Mouse (Mus musculus): ENCODE results near the gene Alpi.

Alpi gene

GRCm38 (mm10) chr1:87101411-87101810, at the start of gene Alpi:
Gene Alpi (minus strand): TSS chr1:87101606.
- no peak for DNase-seq (ENCODE audit: low read depth)

GRCm38 (mm10) chr1:87149422-87149821, 48.0 kb upstream of the Alpi start:
- DNase-seq (ENCODE audit: low read depth), result no peak

GRCm38 (mm10) chr1:87143141-87143540, 41.7 kb upstream of the Alpi start:
- no peak for DNase-seq (ENCODE audit: low read depth)

- no peak for DNase-seq (ENCODE audit: low read depth)
These were observed 41.0 kb upstream of the Alpi start for GRCm38 (mm10) chr1:87142456-87142855.

GRCm38 (mm10) chr1:87141550-87141949, 40.1 kb upstream of the Alpi start:
- no peak for DNase-seq (ENCODE audit: low read depth)

- no peak for DNase-seq (ENCODE audit: low read depth)
These were observed 30.4 kb upstream of the Alpi start for GRCm38 (mm10) chr1:87131803-87132202.

GRCm38 (mm10) chr1:87127206-87128030, 26.0 kb upstream of the Alpi start:
- DNase-seq (ENCODE audit: low read depth), result no peak

GRCm38 (mm10) chr1:87124673-87125072, 23.3 kb upstream of the Alpi start, which contains the start of gene Akp3:
Gene Akp3 (plus strand): TSS chr1:87124973.
- no peak for DNase-seq (ENCODE audit: low read depth)

GRCm38 (mm10) chr1:87114784-87115183, 13.4 kb upstream of the Alpi start:
- DNase-seq (ENCODE audit: low read depth), result no peak

GRCm38 (mm10) chr1:87111719-87112354, 10.4 kb upstream of the Alpi start:
- DNase-seq (ENCODE audit: low read depth), result peak; percentile 24

GRCm38 (mm10) chr1:87108564-87108963, 7.2 kb upstream of the Alpi start:
- DNase-seq (ENCODE audit: low read depth), result no peak

- no peak for DNase-seq (ENCODE audit: low read depth)
These were observed 5.1 kb upstream of the Alpi start for GRCm38 (mm10) chr1:87106536-87106935.

- no peak for DNase-seq (ENCODE audit: low read depth)
These were observed 2.5 kb upstream of the Alpi start for GRCm38 (mm10) chr1:87103936-87104335.

- DNase-seq (ENCODE audit: low read depth), result no peak
These were observed 708 bp upstream of the Alpi start for GRCm38 (mm10) chr1:87102114-87102513.

- DNase-seq (ENCODE audit: low read depth), result peak; percentile 44
These were observed 2.9 kb downstream of the Alpi start for GRCm38 (mm10) chr1:87098358-87098975.

- no peak for DNase-seq (ENCODE audit: low read depth)
These were observed 5.8 kb downstream of the Alpi start for GRCm38 (mm10) chr1:87095642-87096041.

GRCm38 (mm10) chr1:87089828-87090227, 11.6 kb downstream of the Alpi start, which contains the start of gene Alppl2:
Gene Alppl2 (minus strand): TSS chr1:87089928.
- no peak for DNase-seq (ENCODE audit: low read depth)

GRCm38 (mm10) chr1:87089251-87089650, 12.2 kb downstream of the Alpi start:
- DNase-seq (ENCODE audit: low read depth), result no peak

- DNase-seq (ENCODE audit: low read depth), result no peak
These were observed 14.4 kb downstream of the Alpi start for GRCm38 (mm10) chr1:87086964-87087363.

GRCm38 (mm10) chr1:87086196-87086595, 15.2 kb downstream of the Alpi start:
- DNase-seq (ENCODE audit: low read depth), result no peak

- no peak for DNase-seq (ENCODE audit: low read depth)
These were observed 27.6 kb downstream of the Alpi start for GRCm38 (mm10) chr1:87073776-87074175.

- peak; percentile 33 for DNase-seq (ENCODE audit: low read depth)
These were observed 30.7 kb downstream of the Alpi start for GRCm38 (mm10) chr1:87070720-87071119.

- DNase-seq (ENCODE audit: low read depth), result no peak
These were observed 40.5 kb downstream of the Alpi start for GRCm38 (mm10) chr1:87060913-87061312.
